Mouse (Mus musculus): ENCODE measurements at regions not wholly inside any gene's neighbourhood (a gene's known extent, or its start where the extent isn't known, plus 50 kb on each side); places are given as distances from the start of the nearest gene placed in this dataset.

DNA sequence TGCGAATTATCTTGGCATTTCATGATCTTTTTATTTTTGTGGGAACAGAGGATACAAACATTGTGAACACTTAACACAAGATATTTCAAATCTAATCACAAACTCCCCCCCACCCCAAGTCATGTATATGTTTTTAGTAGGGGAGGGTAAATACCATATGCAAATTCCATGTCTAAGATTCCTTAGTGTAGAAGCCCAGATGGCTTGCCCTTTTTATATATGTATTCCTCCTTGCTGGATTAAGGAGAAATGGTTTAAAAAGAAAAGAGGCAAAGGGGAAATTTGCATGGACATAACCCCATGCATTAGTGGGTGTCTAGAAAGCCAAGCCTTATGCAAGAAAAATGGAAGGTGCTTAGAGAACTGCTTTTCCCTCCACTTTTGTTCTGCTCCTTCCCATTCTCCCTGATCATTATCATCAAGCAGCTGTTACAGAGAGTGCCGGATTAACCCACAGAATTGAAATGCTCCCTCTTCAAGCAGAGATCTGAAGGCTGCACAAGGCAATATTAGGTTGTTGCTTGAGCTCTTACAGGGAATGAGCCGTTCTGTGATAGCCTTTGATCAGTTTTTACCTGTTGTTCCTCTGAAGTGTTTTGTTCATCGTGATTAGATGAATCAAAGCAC is 979.5 kb downstream of the Stpg2 start:
- in situ Hi-C loops (cut with MboI, MseI) = no loop called here

DNA sequence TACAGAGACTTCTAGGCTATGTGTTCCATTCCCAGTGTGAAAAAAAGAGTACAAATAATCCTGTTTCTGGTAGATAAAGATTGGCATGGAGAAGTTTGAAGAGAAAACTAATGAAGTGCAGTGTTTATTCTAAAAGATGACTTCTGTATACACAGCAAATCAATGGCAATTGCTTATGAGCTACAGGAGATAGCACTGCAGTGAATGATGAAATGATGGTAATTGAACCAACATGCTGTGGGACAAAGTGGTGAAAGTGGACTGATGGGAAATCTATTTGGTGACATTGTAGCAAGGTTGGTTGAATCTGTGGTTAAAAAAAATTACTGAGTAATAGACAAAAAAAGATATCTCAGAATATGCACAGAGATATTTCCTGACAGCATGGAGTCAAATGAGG is 1000.4 kb downstream of the Stpg2 start:
- in situ Hi-C loops (cut with MboI, MseI) = no loop called here

DNA sequence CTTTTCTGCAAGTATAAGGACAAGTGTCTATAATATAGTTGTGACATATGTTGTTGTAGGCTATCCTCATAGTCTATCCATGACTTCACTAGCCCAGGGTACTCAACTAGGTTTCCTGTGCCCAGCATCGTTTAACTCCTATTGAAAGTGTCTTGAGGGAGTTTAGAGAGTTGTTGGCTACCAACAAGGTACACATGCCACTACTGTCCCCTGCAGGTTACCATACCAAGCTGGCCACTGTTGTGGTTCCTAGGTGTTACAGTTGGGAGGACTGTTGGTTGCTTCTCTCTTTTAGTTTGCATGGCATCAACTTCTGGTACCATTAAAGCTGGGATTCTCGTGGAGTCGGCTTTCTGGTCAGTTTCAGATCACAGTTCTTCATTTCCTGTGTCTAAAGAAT is 990.7 kb downstream of the Pdha2 start:
- in situ Hi-C loops (cut with MboI, MseI) = no loop called here

DNA sequence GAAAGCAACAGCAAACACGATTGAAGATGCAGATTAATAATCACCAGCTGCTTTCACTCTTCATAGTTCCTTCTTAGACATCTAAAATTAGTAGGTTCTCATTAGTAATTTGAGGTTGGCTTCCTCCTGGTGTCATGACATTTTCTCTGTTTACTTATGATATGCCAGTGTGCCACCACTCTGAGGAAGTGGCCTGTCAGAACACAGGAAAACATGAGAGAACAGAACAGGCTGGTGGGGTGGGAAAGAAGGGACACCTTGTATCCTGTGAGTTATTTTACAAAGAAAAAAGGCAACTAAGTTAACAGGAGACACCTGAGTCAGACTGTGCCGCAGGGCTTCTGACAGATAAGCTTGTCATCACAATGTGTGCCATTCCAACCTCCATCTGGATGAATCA is 981.4 kb downstream of the Pdha2 start:
- in situ Hi-C loops (cut with MboI, MseI) = no loop called here

DNA sequence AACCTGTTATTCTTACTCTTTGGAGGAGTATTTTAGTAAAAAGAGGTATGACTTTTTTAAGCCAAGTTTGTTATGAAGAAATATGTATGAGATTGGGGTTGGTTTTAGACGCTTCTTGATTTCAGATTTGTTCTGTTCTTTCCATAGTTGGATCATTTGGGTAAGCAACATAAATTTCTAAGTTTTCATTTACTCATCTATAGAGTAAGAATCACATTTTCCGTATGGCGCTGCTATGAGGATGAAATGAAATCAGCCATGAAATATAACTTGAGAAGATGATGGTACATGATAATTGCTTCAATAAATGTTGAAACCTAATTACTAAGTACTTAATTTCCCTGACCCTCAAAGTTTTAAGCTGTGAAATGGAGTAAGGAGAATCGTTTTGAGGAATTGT is 979.0 kb downstream of the Pdha2 start:
- in situ Hi-C loops (cut with MboI, MseI) = no loop called here

DNA sequence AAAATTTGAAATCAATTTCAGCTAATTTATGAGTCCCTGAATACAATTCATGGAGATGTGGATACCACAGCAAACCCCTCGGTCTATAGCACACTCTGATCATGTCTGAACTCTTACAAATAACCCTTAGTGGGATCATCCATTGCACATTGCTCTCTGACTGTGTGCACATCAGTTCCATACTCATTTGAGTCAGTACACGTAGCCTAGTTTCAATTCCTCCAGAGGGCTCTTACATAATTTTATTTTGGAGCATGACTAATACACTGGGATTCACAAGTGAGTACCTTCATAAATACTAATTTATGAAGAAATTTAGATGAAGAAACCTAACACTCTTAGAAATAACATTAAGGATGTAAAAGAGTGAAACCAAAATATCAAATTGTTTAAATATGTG is 978.3 kb downstream of the Pdha2 start:
- in situ Hi-C loops (cut with MboI, MseI) = no loop called here

DNA sequence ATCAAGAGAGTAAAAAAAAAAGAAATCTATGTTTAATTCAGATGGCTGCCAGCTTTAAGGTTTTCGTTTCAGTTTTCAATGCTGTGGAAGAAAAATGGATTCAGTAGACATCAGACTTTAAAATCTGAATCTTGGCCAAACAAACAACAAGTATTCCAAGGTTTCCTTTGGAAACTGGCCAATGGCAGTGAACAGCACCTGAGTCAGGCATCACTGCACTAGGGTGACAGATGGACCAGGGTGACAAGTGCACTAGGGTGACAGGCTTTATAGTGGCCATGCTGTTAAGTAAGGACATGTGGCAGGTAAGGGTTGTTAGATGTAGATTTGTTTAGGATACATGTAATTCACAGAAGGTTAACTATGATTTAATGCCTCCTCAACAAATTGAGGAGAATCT is 972.9 kb downstream of the Pdha2 start:
- in situ Hi-C loops (cut with MboI, MseI) = no loop called here
